Mouse (Mus musculus): ENCODE measurements around the gene Rab3gap1.
"Not testable (repeated sequence)": the region's sequence is repeated elsewhere in the genome, so short reads cannot be mapped to it uniquely, and the experiment has no call there.

Rab3gap1 gene

GRCm38 (mm10) chr1:127933405-127933804 lies 64.8 kb downstream of the Rab3gap1 start:
- DNase-seq (ENCODE audit: extremely low spot score) = no peak

- no peak for DNase-seq (ENCODE audit: extremely low spot score)
Measured at GRCm38 (mm10) chr1:127934322-127934721, 65.7 kb downstream of the Rab3gap1 start.

- DNase-seq (ENCODE audit: extremely low spot score) = no peak
Measured at GRCm38 (mm10) chr1:127937277-127937676, 68.7 kb downstream of the Rab3gap1 start.

DNA sequence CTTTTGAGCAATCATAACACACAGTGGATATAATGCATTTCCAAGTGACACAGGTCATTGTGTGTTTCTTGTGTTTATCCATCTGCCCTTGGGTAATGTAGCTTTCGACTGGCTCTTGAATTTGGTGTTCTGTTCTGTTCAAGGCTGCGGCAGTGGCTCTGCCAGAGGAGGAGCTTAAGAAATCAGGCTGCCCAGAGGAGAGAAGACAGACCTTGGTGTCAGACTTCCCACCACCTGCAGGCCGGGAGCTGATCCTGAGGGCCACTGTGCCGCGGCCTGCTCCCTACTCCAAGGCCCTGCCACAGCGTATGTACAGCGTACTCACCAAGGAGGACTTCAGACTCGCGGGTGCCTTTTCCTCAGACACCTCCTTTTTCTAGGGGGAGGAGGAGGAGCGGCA lies 73.7 kb downstream of the Rab3gap1 start:
- no peak for DNase-seq (ENCODE audit: extremely low spot score)

DNA sequence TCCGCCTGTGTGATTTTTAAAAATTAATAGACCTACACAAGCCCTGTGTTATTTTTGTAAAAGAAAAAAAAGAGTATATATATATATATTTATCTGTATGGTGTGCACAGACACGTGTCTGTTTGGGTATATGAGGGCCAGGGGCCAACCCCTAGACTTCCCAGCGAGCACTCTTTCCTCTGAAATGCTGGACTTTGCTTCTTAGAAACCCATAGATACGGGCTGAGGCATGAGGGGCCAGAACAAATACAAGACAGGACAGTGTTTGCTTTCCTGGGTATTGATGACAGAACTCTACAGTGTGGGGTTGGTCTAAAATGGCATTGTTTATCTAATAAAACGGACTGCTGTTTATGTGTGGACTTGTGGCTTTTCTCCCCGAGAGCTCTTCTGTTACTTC lies 74.9 kb downstream of the Rab3gap1 start:
- DNase-seq (ENCODE audit: extremely low spot score) = no peak

- DNase-seq (ENCODE audit: extremely low spot score) = no peak
Measured at GRCm38 (mm10) chr1:127945696-127946575, 77.4 kb downstream of the Rab3gap1 start.

GRCm38 (mm10) chr1:127946615-127947249 lies 78.2 kb downstream of the Rab3gap1 start:
- DNase-seq (ENCODE audit: extremely low spot score) = no peak

DNA sequence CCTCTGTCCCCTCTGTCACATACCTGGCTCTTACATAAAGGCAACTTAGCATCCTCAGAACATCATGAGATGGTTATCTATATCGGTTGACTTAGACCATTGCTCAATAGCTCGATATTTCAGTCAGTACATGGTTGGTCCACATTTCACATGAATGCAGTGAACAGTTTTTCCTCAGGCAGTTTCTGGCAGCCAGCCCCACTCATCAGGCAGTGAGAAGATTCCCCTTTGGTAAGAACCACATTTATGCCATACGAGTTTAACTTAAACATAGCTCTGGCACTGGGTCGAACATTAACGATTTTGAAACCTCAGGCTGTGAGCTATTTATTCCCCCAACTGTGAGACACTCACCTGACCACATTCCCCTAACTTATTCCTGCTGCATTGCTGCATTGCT lies 80.2 kb downstream of the Rab3gap1 start:
- no peak for DNase-seq (ENCODE audit: extremely low spot score)

- no peak for DNase-seq (ENCODE audit: extremely low spot score)
Measured at GRCm38 (mm10) chr1:127952276-127952675, 83.7 kb downstream of the Rab3gap1 start.

DNA sequence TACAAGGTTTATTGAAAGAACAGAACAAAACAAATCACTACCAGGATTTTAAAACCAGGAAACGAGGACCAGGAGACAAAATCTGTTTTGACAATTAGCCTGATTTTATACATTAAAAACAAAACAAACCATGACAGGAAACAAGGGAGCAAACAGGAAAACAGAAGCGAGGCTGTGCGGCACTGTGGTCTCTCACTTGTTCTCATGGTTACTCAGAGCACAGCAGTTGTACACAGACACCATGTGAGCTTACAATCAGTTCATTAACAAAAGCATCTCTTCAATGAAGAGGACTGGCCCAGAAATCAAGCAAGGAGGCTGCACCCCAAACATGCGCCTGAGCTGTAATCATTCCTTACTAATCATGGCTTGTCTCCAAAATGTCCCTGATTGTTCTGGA lies 85.6 kb downstream of the Rab3gap1 start:
- not testable (repeated sequence) for DNase-seq (ENCODE audit: extremely low spot score)

GRCm38 (mm10) chr1:127954800-127955199 lies 86.2 kb downstream of the Rab3gap1 start:
- no peak for DNase-seq (ENCODE audit: extremely low spot score)

GRCm38 (mm10) chr1:127956524-127956923 lies 88.0 kb downstream of the Rab3gap1 start:
- no peak for DNase-seq (ENCODE audit: extremely low spot score)

- DNase-seq (ENCODE audit: extremely low spot score) = no peak
Measured at GRCm38 (mm10) chr1:127958801-127959200, 90.2 kb downstream of the Rab3gap1 start.

- no peak for DNase-seq (ENCODE audit: extremely low spot score)
Measured at GRCm38 (mm10) chr1:127959312-127959718, 90.7 kb downstream of the Rab3gap1 start.

DNA sequence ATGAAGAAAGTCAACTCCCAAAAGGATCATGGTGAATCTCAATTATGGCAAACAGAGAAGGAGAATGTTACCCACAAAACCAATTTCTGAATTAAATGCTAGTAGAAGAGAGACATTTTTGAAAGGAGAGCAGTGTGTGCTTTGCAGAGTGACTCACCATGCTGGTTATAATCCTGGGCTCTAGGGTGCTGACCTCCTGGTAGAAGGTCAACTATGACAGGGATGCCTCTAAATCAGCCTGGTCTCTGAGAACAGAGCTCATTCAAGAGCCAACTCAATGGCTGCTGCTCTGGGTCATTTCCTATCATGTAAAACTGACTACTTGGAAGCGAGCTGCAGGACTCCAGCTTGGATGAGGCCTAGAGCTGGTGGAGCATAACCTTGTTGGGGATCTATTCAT lies 92.6 kb downstream of the Rab3gap1 start:
- DNase-seq (ENCODE audit: extremely low spot score) = no peak

DNA sequence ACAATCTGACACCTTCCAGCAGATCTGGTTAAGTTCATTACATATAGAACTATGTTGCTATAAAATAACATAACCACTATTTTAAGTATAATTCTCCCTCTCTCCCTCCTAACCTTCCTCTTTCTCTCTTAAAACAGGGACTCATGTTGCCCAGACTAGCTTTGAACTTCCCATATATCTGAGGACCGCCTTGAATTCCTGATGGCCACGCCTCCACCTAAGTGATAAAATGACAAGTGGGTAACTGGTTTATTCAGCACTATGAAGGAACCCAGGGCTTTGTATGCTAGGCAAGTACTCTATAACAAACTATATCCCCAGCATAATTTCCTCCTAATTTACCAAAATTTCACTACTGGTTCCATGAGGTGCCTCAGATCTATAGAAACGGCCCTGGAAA lies 94.8 kb downstream of the Rab3gap1 start:
- DNase-seq (ENCODE audit: extremely low spot score) = no peak

DNA sequence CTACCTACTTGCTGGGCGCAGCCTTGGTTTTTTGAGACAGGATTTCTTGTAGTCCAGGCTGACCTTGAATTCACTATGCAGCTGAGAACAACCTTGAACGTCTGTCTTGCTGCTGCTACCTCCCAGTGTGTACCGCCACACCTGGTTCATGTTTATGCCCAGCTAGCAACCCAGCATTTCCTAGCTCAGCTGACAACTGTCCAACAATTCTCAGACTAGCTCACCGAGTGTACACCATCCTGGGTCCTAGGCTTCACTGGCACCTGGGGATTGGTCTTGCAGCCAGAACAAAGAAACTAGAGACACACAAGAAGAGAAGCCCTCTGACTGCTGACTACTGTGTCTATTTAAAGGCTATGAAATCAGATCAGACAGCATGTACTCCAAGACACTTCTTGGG lies 102.3 kb downstream of the Rab3gap1 start:
- DNase-seq (ENCODE audit: extremely low spot score) = no peak

- DNase-seq (ENCODE audit: extremely low spot score) = no peak
Measured at GRCm38 (mm10) chr1:127974082-127974481, 105.5 kb downstream of the Rab3gap1 start.

DNA sequence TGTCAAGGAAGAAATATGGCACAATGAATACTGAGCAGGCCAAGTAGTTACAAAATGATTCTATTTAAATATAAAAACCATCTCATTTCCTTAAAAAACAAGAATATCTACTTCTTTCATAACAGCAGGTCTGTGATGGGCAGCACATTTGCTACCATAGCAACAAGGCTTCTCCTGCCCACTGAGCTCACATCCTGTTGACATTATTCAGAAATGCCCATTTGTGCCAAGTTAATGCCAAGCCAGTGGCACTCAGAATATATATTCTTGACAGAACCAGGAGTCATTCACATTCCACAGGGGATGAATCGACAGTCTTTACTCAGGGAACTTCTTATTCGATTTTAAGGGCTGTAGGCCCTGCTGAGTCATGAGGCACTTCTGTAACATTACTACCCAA lies 107.1 kb downstream of the Rab3gap1 start:
- no peak for DNase-seq (ENCODE audit: extremely low spot score)

DNA sequence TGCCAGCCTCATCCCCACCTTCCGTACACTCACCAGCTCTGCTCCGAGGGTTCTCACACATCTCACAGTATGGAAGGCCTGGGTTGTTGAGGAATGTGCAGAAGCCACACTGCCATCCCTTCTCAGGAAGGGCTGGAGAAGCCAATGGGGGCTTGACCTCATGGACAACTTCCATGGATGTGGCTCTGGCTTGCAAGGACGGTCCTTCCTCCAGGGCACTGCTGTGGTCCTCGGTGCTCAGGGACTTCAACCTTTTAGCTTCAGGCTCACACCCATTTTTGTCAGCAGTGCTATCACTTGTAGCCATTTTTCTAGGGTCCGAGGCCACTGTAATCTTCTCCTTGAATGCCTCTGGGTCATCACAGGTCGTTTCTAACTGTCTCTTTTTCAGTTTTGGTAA lies 107.5 kb downstream of the Rab3gap1 start:
- DNase-seq (ENCODE audit: extremely low spot score) = no peak

DNA sequence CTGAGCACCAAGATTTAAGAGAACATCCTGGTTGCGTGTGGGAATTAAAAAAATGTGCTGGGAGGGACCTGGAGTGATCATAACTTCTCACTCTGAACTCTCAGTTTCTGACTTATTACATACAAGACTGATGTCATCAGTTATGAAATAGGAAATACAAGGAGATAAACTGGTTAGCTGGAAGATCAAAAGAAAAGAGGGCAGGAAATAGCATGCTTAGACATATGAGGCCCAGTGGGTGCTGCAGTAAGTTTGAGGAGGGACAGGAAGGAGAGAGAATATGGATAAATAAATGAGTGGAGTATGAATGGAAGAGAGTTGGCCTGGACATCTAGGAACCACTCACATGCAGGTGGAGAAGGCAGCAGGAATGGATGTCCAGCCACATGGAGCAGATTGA lies 109.6 kb downstream of the Rab3gap1 start:
- no peak for DNase-seq (ENCODE audit: extremely low spot score)

- DNase-seq (ENCODE audit: extremely low spot score) = no peak
Measured at GRCm38 (mm10) chr1:127980911-127981559, 112.5 kb downstream of the Rab3gap1 start.

DNA sequence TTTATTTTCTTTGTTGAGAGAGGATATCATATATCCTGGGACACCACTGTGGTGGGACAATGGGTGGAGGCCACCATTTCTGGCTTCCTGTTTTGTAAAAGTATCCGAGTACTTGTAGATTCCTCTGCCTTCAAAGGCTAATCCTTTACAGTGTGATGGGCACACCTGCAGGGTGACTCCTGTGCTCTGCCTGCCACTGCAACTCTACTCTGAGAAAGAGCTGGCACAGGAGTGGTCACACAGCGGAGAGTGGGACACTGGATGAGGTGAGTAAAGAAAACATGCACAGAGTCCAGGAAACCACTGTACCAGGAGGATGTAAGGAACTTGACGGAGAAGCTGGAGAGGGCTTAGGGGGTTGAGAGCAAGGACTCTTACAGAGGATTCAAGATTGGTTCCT lies 113.7 kb downstream of the Rab3gap1 start:
- no peak for DNase-seq (ENCODE audit: extremely low spot score)

All from embryo, embryonic 9.5 days (tissue).